Mouse (Mus musculus): ENCODE data around the gene Scamp1.

Scamp1 gene

GRCm38 (mm10) chr13:94224717-94225705 is 60.6 kb downstream of the Scamp1 start:
- DNase-seq (ENCODE audit: low spot score in 2 of 2) = no peak

DNA sequence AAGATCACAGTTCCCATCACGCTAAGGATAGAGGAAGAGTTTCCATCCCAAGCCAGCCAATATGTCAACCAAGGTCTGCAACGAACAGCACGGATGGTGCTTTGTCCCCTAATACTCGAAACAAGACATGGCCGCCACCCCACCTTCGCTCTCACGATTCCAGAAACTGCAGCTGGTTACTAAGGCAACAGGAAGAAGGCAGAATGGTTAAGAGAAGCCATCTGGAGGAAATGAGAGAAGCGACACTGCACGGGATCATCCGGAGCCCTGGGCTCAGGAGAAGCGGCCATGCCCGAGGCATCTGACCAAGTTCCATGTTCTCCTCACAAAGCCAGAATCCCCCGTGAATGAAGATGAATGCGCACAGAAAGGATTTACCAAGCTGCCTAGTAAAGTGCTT is 62.0 kb downstream of the Scamp1 start:
- no peak for DNase-seq (ENCODE audit: low spot score in 2 of 2)

- no peak for DNase-seq (ENCODE audit: low spot score in 2 of 2)
Observed at GRCm38 (mm10) chr13:94212716-94213115, 72.9 kb downstream of the Scamp1 start.

GRCm38 (mm10) chr13:94212179-94212578 is 73.5 kb downstream of the Scamp1 start:
- no peak for DNase-seq (ENCODE audit: low spot score in 2 of 2)

DNA sequence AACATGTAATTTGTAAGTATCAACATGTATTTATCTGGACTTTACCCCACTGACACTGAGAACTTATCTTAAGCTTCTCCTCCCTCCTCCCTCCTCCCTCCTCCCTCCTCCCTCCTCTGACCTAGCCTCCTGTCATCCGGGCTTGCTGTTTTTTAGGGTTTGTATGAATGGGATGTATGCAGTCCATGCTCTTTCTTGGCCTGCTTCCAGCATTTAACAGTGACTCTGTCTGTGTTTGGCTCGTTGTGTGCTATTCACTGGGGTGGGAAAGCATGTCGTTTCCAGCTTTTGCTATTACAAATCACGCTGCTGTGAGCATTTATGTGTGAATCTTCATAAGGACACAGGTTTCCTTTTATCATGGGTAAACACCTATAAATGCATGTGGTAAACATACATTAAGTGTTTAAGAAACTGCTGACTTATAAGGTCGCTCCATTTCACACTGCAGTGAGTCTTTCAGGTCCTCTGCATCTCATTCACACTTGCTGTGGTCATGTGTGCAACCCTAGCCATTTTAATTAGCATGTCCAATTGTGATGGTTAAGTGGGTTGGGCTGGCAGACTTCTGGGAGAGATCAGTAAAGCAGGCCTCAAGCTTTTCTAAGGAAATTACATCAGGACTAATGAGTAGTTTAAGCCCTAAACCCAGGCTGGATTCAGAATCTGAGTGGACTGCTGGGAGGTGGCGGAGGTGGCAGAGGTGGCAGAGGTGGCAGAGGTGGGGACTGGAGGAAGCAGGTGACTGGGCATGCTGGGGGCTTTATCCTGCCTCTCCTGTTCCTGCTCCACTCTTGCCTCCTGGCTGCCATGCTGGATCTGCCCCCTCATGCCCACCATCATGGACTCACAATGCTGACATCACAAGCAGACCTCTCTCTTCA is 74.2 kb downstream of the Scamp1 start:
- no peak for DNase-seq (ENCODE audit: low spot score in 2 of 2)

GRCm38 (mm10) chr13:94208892-94209291 is 76.8 kb downstream of the Scamp1 start:
- DNase-seq (ENCODE audit: low spot score in 2 of 2) = no peak

DNA sequence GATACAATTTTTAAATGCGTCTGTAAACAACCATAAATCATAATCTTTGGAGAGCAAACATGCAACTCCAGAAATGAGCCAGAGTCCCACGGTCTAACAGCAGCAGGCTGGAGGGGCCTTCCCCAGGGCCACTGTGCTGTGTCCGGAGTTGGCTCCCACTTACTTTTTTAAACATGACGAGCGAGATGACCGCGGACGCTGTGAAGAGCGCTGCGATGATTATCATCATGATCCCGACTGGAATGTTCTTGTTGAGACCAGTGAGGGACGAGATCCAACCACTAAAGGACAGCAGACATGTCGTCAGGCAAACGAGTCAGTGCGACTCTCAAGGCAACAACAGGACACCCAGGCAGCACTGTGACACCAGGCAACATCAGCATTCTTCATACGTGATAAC is 77.7 kb downstream of the Scamp1 start:
- DNase-seq (ENCODE audit: low spot score in 2 of 2) = no peak

GRCm38 (mm10) chr13:94205234-94205633 is 80.4 kb downstream of the Scamp1 start:
- DNase-seq (ENCODE audit: low spot score in 2 of 2) = no peak

GRCm38 (mm10) chr13:94199829-94200228 is 85.8 kb downstream of the Scamp1 start:
- DNase-seq (ENCODE audit: low spot score in 2 of 2) = no peak

DNA sequence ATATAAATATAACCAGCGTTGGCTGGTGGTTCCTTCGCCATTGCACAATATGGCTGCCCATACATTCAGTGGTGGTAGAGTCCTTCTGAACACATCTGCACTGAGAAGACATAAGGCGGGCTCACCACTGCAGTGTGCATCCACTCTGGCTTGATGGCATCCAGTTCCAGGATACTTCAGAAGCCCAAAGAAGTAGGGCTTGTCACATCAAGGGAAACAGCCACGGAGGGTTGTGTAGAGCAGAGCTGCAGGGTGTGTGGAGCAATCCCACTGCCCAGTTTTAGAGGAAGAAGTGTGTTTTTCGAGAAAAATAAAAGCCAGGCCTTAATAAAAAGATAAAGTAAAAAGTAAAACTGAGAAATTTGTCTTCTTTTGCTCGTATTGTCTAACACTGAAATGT is 87.0 kb downstream of the Scamp1 start:
- no peak for DNase-seq (ENCODE audit: low spot score in 2 of 2)

DNA sequence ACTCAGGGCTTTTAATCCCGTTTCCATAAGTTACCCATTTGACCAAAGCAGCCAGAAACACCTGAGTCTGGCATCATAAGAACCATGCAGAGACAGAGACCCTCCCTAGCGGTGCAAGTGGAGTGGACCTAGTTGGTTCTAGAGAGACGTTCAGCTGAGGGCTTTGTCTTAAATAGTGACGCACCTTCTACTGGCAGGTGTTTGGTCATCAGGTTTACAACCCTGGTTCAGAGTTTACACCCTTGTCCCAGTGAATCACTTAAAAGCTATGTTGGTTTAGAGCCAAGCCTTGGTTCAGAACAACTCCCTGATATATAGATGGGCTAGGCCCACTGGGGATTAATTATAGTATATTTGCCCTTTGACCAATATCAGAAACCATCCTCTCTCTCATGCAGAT is 92.4 kb downstream of the Scamp1 start:
- DNase-seq (ENCODE audit: low spot score in 2 of 2) = no peak

DNA sequence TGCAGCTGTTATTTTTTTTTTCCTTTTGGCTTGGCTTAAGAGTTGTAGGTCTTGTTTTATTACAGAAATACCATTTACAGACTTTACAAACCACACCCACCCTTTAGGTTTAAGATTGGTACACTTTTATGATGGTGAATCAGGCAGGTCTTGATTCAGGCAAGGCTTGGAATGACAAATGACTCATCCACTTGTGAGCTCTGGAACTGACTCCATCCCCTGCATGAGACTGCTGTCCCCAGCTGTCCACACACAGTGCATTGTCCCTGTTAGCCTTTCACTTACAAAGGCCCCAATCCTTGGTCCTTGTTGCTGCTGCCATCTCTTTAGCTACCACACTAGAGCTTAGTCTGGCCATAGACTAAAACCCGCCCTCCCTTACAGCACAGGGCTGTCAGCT is 95.3 kb downstream of the Scamp1 start:
- DNase-seq (ENCODE audit: low spot score in 2 of 2) = no peak

DNA sequence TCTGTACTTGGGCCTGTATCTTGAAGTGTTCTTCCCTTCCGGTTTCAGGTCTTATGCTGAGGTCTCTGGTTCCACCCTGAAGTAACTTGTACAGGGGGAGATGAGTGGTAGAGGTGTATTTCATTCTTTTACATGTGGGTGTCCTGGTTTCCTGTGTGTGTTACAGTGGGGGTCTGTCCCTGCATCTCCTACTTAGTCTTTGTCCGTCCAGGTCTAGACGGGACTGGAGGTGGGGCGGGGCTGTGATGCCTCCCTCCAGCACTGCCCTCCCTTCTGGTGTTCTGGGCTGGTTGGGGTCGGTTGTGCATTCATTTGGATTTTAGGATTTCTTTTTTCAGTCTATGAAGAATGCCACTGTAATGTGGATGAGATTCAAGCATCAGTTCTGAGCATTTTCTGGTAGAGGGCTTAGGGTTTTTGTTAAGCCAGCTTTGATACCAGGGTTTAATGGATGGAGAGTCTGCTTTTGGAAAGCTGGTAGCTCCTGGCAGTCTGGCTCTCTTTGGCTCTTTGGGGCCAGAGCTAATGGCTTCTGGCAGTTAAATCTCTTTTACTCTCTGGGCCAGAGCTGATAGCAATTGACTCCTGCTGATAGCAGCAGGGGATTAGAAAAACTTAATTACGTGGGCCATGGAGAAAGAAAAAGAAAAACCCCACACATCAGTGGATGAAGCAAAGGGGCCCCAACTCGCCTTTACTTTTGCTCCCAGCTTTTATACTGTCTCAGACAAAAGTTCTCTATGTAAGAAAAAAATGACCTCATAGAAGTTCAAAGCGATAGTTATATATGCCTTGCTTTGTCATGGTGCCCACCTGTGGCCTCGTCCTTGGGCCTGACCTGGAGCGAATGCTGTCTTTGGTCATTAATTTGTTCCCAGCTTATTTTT is 97.2 kb downstream of the Scamp1 start:
- no peak for DNase-seq (ENCODE audit: low spot score in 2 of 2)

DNA sequence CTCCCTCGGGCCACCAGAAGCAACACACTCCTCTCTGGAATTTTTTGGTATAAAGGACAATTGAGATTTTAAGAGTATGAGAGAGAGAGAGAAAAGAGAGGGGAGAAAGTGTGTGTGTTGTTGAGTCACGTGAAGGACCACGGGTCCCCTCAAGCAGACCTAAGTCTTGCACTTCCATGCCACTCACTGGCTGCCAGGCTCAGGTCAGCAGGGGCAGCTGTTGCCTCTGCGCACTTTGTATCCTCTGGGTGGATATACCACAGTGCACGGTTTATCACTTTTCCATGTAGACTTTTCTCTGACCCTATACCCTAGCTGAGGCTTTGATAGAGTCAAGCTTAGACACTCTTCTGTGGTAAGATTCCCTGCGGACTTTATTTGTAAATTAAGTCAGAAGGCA is 100.0 kb downstream of the Scamp1 start:
- DNase-seq (ENCODE audit: low spot score in 2 of 2) = no peak

DNA sequence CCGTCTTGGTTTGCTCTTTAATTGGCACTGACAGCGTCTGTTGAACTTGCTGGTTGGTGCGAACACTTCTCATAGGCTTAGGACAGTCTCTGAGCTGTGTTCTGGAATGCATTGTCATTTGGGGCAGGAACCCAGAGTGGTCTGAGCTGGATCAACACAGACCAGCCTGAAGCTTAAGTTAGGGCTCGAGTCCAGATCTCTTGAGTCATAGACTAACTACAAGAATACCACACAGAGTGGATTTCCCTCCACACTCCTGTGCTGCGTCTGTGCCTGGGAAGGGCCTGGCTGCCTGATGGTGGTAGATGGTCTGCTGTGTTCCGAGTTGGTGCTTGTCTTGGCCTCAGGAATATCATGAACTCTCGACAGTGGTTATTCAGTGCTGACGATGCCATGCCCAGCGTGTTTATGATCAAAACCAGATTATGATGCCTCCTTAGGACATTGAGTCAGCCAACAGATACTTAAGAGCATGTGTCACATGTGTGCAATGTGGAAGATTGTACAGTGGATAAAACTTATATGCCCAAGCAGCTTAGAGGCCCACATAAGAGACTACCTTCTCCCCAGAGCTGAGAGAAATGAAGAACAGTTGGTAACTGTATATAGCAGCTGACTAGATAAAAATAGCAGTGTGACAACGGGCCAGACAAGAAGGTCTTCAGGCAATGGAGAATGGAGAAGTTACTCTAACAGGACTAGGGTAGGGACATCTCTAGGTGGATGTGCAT is 100.8 kb downstream of the Scamp1 start:
- DNase-seq (ENCODE audit: low spot score in 2 of 2) = no peak

DNA sequence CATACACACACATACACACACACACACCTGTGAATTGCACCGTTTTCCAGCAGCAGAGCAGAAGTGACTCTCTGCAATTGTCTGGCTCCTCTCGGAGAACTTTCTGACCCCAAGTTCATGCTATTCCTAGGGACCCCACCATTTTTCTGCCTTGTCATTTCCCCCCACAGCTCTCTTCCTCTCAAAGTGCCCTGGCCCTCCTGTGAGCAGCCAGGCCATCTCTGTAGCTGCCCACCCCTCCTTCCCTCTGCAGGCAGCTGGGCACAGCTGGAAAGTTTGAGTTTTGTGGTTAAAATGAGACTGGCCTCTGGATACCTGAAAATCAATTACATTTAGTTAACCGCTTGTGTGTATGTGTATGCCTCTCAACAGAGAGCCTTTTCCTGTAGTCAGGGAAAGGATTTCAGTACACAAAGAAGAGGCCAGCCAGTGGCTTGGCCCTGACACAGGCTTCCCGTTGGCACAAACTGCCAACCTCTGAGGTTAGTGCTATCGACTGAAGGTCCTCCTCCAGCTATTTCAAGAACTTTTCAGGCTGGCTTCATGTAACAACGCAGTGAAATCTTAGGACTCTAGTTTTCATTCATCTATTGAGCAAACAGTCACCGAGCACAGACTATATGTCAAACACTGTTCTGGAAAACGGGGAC is 102.2 kb downstream of the Scamp1 start:
- no peak for DNase-seq (ENCODE audit: low spot score in 2 of 2)

DNA sequence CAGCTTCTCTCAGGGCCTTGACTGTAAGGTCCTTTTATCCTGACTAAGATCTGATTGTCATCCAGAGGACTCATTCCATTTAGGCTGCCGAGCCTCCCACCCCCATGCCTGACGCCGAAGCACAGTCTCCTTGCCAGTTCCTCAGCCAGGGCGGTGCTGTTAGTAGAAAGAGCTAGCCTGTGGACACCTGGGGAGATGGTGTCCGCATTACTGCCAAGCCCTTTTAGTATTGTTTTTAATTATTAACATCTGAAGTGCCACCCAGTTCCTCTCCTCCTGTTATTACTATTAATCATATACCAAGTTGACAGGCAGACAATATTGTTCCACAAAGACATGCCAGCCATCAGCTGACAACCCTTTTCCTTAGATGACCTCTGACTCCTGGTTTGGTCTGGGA is 103.6 kb downstream of the Scamp1 start:
- DNase-seq (ENCODE audit: low spot score in 2 of 2) = no peak

GRCm38 (mm10) chr13:94180477-94181420 is 104.9 kb downstream of the Scamp1 start:
- no peak for DNase-seq (ENCODE audit: low spot score in 2 of 2)

GRCm38 (mm10) chr13:94178401-94179040 is 107.1 kb downstream of the Scamp1 start:
- peak; percentile 65 to 78 for DNase-seq (ENCODE audit: low spot score in 2 of 2)
